Mouse (Mus musculus) CD4-positive, CD25-positive, alpha-beta regulatory T cell, adult 2 months (primary cell): ENCODE measurements at regions not wholly inside any gene's neighbourhood (a gene's known extent, or its start where the extent isn't known, plus 50 kb on each side); places are given as distances from the start of the nearest gene placed in this dataset.

Experiments
- DNase-seq: peaks from one replicate; pipeline ENCODE4 v3.0.0-alpha.2; 2012; ENCODE audit warnings: low read depth, low spot score

DNA sequence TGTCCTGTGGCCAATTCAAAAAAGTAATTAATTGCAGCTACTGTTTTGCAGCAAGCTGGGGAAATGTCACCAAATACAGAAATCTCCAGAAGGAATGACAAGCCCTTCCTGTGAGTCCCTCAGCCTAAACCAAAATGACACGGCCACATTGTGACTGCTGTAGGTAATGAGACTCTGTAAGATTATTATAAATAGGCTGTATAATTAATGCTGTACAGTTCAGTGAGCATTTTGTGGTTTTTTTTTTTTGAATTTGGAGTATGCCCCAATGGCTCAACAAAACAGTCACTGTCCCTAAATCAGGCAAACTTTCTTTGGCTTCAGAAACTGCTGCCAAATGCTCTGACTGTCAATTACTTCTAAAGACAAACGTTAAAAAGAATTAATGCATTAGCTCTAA, 615.9 kb upstream of the Sema6d start:
- DNase-seq = no peak

DNA sequence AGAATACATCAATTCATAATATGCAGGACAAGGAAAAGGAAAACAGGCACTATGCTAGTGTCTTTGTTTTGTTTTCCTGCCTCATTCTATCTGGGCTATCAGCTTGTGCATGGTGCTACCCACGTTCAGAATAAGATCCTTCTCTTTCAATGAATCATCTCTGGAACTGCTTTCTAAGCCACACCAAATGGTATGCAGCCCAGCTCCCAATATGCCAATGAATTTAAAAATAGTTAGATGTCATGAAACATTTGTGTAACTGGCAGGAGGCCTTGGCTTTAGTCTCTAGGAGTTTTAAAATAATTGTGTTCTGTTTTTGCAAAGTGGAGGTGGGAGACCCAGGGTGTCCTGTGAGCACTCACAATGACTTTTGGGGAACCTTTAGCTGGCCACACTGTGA, 603.1 kb upstream of the Sema6d start:
- DNase-seq = no peak

DNA sequence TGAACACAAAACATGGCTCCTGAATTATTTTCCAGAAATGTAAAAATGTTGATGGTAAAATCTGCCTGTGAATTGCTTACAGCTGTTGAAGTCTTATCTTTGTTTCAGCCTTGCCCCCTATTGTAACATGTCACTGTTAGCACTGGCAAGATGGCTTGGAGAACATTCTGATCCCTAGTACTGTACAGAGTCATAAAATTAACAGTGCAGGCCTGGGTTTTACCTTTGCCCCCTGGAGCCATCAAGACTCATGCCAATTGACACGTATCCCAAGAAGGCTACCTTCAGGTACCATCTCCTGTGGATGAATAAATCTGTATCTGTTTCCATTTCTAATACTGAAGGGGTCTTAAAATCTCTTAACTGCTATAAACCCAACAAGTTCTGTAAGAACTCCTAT, 583.6 kb upstream of the Sema6d start:
- no peak for DNase-seq

DNA sequence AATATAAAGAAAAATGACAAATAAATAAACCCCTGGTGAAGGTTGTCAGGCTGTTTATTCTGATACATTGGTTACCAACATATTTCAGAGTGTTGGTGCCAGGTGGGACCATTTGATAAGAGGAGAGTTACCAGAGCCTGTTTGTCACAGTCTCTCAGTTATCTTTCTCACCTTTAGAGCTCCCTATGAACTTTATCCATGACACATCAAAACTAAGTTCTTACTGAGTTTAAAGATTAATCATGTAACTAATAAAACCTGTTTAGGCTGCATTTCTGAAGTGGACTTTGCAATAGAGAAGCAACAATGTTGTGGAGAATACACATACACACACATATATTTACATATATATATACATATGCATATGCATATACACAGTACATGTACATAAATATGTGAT, 582.7 kb upstream of the Sema6d start:
- DNase-seq = no peak

DNA sequence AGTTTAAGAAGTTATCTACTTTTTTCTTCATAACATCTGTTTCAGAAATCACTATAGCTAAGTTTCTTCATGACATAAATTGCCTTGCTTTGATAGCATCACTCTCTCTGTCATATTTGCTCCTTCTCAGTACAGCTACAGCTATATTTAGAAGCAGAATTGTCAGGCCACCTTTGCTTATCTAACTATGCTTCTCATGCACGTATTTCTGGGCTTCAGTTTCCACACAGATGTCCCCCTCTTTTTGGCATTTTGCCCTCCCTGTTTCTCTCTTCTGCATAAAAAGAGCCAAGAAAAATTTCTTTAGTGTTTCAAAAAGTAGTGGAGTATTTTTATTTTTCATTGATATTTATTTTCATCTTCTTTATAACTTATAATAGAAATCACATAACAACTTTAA, 560.9 kb upstream of the Sema6d start:
- DNase-seq = no peak

DNA sequence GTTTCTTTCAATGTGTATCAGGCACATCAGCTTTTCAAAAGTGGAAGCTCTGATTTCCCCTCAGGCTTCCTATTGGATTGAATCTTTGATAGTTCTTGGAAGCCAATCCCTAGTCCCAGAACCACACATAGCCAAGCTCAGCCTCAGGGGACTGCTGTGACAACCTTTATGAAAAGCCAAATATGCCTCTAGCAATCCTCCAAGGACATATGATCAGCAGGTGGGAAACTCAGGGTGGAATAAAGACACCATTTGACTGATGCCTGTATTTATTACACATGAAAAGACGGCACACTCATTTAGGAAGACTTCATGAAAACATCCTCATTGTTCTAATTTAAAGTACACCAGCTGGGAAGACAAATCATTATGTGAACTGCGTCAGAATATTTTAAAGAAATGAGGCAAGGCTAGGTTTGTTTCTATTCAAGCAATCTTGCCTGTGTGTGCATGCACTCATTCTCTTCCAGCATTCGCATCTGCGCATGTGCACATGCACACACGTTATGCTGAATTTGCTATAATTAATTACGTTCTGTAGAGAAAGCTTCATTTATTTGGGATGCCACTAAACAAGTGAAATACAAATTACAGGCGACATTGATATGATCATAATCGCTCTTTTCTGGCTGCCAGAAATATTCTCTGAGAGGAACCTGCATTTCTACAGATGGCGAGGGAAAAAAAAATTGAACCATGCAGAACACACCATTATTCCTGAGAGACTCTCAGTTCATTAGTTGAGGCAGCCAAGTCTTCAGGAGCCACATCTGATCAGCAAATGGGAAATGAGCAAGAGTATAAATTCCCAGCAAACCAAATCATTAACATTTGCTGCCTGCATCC, 556.6 kb upstream of the Sema6d start:
- no peak for DNase-seq

DNA sequence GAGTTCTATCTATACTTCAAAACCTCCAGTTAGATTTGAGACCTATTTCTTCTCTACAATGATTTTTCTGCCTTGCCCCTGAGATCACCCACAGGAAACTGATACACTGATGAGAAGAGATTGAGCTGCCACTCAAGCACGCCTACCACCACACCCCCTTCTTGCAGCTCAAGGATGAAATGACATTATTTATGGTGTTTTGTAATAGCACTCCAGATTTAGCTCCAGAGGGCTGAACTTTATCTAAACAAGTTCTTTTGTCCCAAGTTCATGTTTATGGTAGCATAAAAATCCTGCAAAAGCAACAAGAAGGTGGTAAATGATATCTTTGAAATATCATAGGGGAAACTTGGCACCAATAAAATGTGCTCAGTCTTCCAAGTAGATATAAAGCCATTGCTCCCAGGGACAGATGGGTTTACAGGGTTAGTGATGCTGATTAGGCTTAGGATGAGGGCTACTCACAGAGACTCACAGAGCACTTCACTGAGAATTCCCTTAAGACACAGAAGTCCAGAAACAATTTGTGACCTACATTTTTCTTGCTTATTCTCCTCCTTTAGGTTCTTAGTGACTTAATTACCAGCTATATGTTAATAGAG, 538.4 kb upstream of the Sema6d start:
- DNase-seq = no peak

DNA sequence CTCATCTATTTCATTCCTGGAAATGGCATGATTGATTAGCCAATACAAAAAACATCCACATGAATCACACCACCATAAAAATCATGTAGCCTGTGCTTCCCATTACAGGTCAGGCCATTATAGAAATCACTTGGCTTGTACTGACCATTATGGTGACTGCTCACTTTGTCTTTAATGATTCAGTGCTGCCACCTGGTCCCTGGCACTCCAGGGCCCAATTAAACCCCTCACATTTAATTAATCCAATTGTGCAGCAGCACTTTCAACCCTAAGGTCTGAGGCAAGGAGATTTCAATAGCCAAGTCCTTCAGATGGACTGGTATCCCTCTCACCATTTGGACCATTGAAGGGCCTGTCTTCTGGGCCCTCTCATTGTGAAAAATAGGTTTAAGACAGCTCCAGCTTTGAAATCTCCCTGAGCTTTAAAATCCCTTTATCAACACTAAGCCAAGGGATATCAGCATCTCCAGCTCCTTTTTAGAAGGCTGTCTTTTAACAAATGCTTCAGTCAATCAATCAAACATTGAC, 531.6 kb upstream of the Sema6d start:
- DNase-seq = no peak
